Mouse (Mus musculus): ENCODE data around the gene Tex50. TPM values are rescaled to one million over a fixed set of nuclear protein-coding genes. Genes with fewer than 3 reads are reported as not detected.
"Not testable (repeated sequence)": the region's sequence is repeated elsewhere in the genome, so short reads cannot be mapped to it uniquely, and the experiment has no call there.

The Tex50 gene
- not detected in 2 replicates for polyA plus RNA-seq (2012; ENCODE audit: insufficient read depth, insufficient read length, missing spikeins)

GRCm38 (mm10) chr1:161159214-161159613 lies at the start of gene Tex50:
Gene Tex50, minus strand, starts transcription at chr1:161159314.
- H3K4me1 ChIP-seq (ENCODE audit: control insufficient read depth, insufficient read depth, insufficient read length, low read length): no peaks in the 10 kb centered on the region
- H3K4me3 ChIP-seq (ENCODE audit: insufficient read depth, low read depth, low read length): no peak within 1 kb of the TSS
- H3K27ac ChIP-seq (replicated peaks; ENCODE audit: low read depth, low read length): no peak within 1 kb of the TSS

- Histone ChIP-seq H3K4me1 (ENCODE audit: control insufficient read depth, insufficient read depth, insufficient read length, low read length) (no peaks in the 10 kb centered on the region), H3K27ac (replicated peaks; ENCODE audit: low read depth, low read length) (no peak overlapping the region), H3K4me3 (ENCODE audit: insufficient read depth, low read depth, low read length) (no peak overlapping the region)
These were observed 40.7 kb upstream of the Tex50 start for GRCm38 (mm10) chr1:161199856-161200255.

- not testable (repeated sequence) for H3K4me1 ChIP-seq (ENCODE audit: control insufficient read depth, insufficient read depth, insufficient read length, low read length)
- Histone ChIP-seq H3K4me3 (ENCODE audit: insufficient read depth, low read depth, low read length) (peak overlapping the region; percentile 65), H3K27ac (replicated peaks; ENCODE audit: low read depth, low read length) (peak overlapping the region; percentile 15; the same call in 1 of the 2 replicates)
These were observed 37.2 kb upstream of the Tex50 start for GRCm38 (mm10) chr1:161196364-161196763.

GRCm38 (mm10) chr1:161195541-161196351 lies 36.6 kb upstream of the Tex50 start:
- Histone ChIP-seq H3K27ac (replicated peaks; ENCODE audit: low read depth, low read length) (peak overlapping the region; percentile 58; the same call in 1 of the 2 replicates), H3K4me1 (ENCODE audit: control insufficient read depth, insufficient read depth, insufficient read length, low read length) (no peaks in the 10 kb centered on the region), H3K4me3 (ENCODE audit: insufficient read depth, low read depth, low read length) (peak overlapping the region; percentile 65)

GRCm38 (mm10) chr1:161190253-161190910 lies 31.3 kb upstream of the Tex50 start:
- H3K4me3 ChIP-seq (ENCODE audit: insufficient read depth, low read depth, low read length): no peak overlapping the region
- H3K4me1 ChIP-seq (ENCODE audit: control insufficient read depth, insufficient read depth, insufficient read length, low read length): no peaks in the 10 kb centered on the region
- H3K27ac ChIP-seq (replicated peaks; ENCODE audit: low read depth, low read length): no peak overlapping the region

GRCm38 (mm10) chr1:161185431-161185830 lies 26.3 kb upstream of the Tex50 start:
- Histone ChIP-seq H3K4me3 (ENCODE audit: insufficient read depth, low read depth, low read length) (no peak overlapping the region), H3K27ac (replicated peaks; ENCODE audit: low read depth, low read length) (no peak overlapping the region), H3K4me1 (ENCODE audit: control insufficient read depth, insufficient read depth, insufficient read length, low read length) (no peaks in the 10 kb centered on the region)

GRCm38 (mm10) chr1:161183677-161184076 lies 24.6 kb upstream of the Tex50 start:
- H3K27ac ChIP-seq (replicated peaks; ENCODE audit: low read depth, low read length): no peak overlapping the region
- H3K4me3 ChIP-seq (ENCODE audit: insufficient read depth, low read depth, low read length): no peak overlapping the region
- H3K4me1 ChIP-seq (ENCODE audit: control insufficient read depth, insufficient read depth, insufficient read length, low read length): no peaks in the 10 kb centered on the region

GRCm38 (mm10) chr1:161182386-161182785 lies 23.3 kb upstream of the Tex50 start:
- Histone ChIP-seq H3K4me1 (ENCODE audit: control insufficient read depth, insufficient read depth, insufficient read length, low read length) (no peaks in the 10 kb centered on the region), H3K4me3 (ENCODE audit: insufficient read depth, low read depth, low read length) (no peak overlapping the region), H3K27ac (replicated peaks; ENCODE audit: low read depth, low read length) (no peak overlapping the region)

GRCm38 (mm10) chr1:161180674-161181073 lies 21.6 kb upstream of the Tex50 start:
- Histone ChIP-seq H3K4me1 (ENCODE audit: control insufficient read depth, insufficient read depth, insufficient read length, low read length) (no peaks in the 10 kb centered on the region), H3K27ac (replicated peaks; ENCODE audit: low read depth, low read length) (no peak overlapping the region), H3K4me3 (ENCODE audit: insufficient read depth, low read depth, low read length) (no peak overlapping the region)

- Histone ChIP-seq H3K27ac (replicated peaks; ENCODE audit: low read depth, low read length) (no peak overlapping the region), H3K4me3 (ENCODE audit: insufficient read depth, low read depth, low read length) (peak overlapping the region; percentile 55), H3K4me1 (ENCODE audit: control insufficient read depth, insufficient read depth, insufficient read length, low read length) (no peaks in the 10 kb centered on the region)
These were observed 11.5 kb upstream of the Tex50 start for GRCm38 (mm10) chr1:161170651-161171050.

- H3K4me3 ChIP-seq (ENCODE audit: insufficient read depth, low read depth, low read length): no peak overlapping the region
- H3K27ac ChIP-seq (replicated peaks; ENCODE audit: low read depth, low read length): no peak overlapping the region
- H3K4me1 ChIP-seq (ENCODE audit: control insufficient read depth, insufficient read depth, insufficient read length, low read length): no peaks in the 10 kb centered on the region
These were observed 1.2 kb upstream of the Tex50 start for GRCm38 (mm10) chr1:161160266-161160665.

GRCm38 (mm10) chr1:161156546-161156945 lies 2.6 kb downstream of the Tex50 start:
- H3K4me1 ChIP-seq (ENCODE audit: control insufficient read depth, insufficient read depth, insufficient read length, low read length): no peaks in the 10 kb centered on the region

GRCm38 (mm10) chr1:161151098-161151497 lies 8.0 kb downstream of the Tex50 start:
- no peak overlapping the region for H3K27ac ChIP-seq (replicated peaks; ENCODE audit: low read depth, low read length)
- no peaks in the 10 kb centered on the region for H3K4me1 ChIP-seq (ENCODE audit: control insufficient read depth, insufficient read depth, insufficient read length, low read length)

More at GRCm38 (mm10) chr1:161156546-161156945, 2.6 kb downstream of the Tex50 start:
- Histone ChIP-seq H3K27ac (replicated peaks; ENCODE audit: low read depth, low read length) (no peak overlapping the region), H3K4me3 (ENCODE audit: insufficient read depth, low read depth, low read length) (no peak overlapping the region)

GRCm38 (mm10) chr1:161147888-161148287 lies 11.2 kb downstream of the Tex50 start:
- Histone ChIP-seq H3K4me3 (ENCODE audit: insufficient read depth, low read depth, low read length) (no peak overlapping the region), H3K4me1 (ENCODE audit: control insufficient read depth, insufficient read depth, insufficient read length, low read length) (no peaks in the 10 kb centered on the region), H3K27ac (replicated peaks; ENCODE audit: low read depth, low read length) (no peak overlapping the region)

More at GRCm38 (mm10) chr1:161151098-161151497, 8.0 kb downstream of the Tex50 start:
- H3K4me3 ChIP-seq (ENCODE audit: insufficient read depth, low read depth, low read length): no peak overlapping the region

- not testable (repeated sequence) for H3K27ac ChIP-seq (replicated peaks; ENCODE audit: low read depth, low read length); H3K4me3 ChIP-seq (ENCODE audit: insufficient read depth, low read depth, low read length); H3K4me1 ChIP-seq (ENCODE audit: control insufficient read depth, insufficient read depth, insufficient read length, low read length)
These were observed 13.5 kb downstream of the Tex50 start for GRCm38 (mm10) chr1:161145611-161146010.
